Mouse (Mus musculus) heart, embryonic 16.5 days (tissue): ENCODE measurements around the gene Hoxc10. TPM values are rescaled to one million over a fixed set of nuclear protein-coding genes. Genes with fewer than 3 reads are reported as not detected.

Experiments used
- ATAC-seq: fragments of 200-750 bp; cut with Nextera tagmentation; replicated peaks from 2 replicates; pipeline ENCODE4 v1.8.0; 2017; ENCODE audit warnings: moderate number of reproducible peaks; ENCODE audit not compliant: insufficient read depth, low FRiP score; ENCODE audit errors: extremely low read depth
- H3K27ac ChIP-seq: fragments of 300-500 bp; sonication (generic); 2 replicates; pipeline ENCODE4 v1.5.1; 2014; ENCODE audit warnings: mild to moderate bottlenecking, low read length, control low read depth, moderate library complexity
- H3K27me3 ChIP-seq: fragments of 300-500 bp; sonication (generic); 2 replicates; pipeline ENCODE4 v1.6.1; 2014; ENCODE audit warnings: low read length, mixed read lengths; ENCODE audit not compliant: control insufficient read depth, insufficient read depth
- H3K36me3 ChIP-seq: fragments of 300-500 bp; sonication (generic); 2 replicates; pipeline ENCODE4 v1.6.1; 2014; ENCODE audit not compliant: control insufficient read depth, insufficient read depth
- H3K4me1 ChIP-seq: fragments of 300-500 bp; sonication (generic); 2 replicates; pipeline ENCODE4 v1.6.1; 2014; ENCODE audit warnings: low read length, mixed read lengths; ENCODE audit not compliant: control insufficient read depth, insufficient read depth
- H3K4me2 ChIP-seq: fragments of 300-500 bp; sonication (generic); 2 replicates; pipeline ENCODE4 v1.6.1; 2014; ENCODE audit warnings: low read depth, mild to moderate bottlenecking, control low read depth, low read length
- H3K4me3 ChIP-seq: fragments of 300-500 bp; sonication (generic); 2 replicates; pipeline ENCODE4 v1.5.1; 2014; ENCODE audit warnings: mild to moderate bottlenecking, control low read depth, low read length
- H3K9ac ChIP-seq: fragments of 300-500 bp; sonication (generic); 2 replicates; pipeline ENCODE4 v1.6.1; 2014; ENCODE audit warnings: low read length, control low read depth
- H3K9me3 ChIP-seq: fragments of 300-500 bp; sonication (generic); replicated peaks from 2 replicates; pipeline ENCODE4 v1.6.1; 2016; ENCODE audit warnings: low read length; ENCODE audit not compliant: control insufficient read depth
- WGBS: fragments of 180-500 bp; shearing (Covaris S2); extraction: QIAGEN DNeasy Blood & Tissue Kit; methylation state at CpG from one replicate; pipeline ENCODE4 v1.1.7; 2014; 5-methylcytosine and 5-hydroxymethylcytosine counted together
- polyA plus RNA-seq: library from polyadenylated mRNA; unstranded; fragments of >200 nt; fragmentation: Nextera tagmentation; extraction: Ambion mirVana; gene quantifications from 2 replicates; pipeline ENCODE4 v1.2.1, GENCODE M21; 2015

The Hoxc10 gene
- polyA plus RNA-seq, 1 experiment from 2014 or later, result not detected

DNA sequence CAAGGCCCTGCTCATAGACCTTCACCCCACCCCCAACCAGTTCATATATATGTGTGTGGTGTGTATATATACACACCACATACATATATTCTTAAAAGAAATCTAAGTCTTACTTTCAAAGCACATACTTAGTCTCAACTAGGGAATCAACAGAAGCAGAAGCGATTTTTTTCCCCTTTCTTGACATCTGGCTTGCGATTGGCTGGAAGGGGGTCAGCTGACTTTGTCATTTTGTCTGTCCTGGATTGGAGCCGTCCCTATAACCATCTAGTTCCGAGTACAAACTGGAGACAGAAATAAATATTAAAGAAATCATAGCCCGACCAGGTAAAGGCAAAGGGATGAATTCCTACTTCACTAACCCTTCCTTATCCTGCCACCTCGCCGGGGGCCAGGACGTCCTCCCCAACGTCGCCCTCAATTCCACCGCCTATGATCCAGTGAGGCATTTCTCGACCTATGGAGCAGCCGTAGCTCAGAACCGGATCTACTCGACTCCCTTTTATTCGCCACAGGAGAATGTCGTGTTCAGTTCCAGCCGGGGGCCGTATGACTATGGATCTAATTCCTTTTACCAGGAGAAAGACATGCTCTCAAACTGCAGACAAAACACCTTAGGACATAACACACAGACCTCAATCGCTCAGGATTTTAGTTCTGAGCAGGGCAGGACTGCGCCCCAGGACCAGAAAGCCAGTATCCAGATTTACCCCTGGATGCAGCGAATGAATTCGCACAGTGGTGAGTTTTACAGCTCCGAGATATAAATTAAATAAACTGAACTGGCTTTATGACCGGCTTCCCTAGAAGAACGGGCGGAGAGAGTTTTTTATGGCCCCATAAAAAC lies 42.9 kb downstream of the Hoxc10 start:
- no peak overlapping the region for H3K9ac ChIP-seq
- WGBS, result 3% methylated on average over 27 of the region's 27 CpGs
- no peak overlapping the region for H3K4me2 ChIP-seq
- ATAC-seq, result no peak
- peaks cover 93% of the 10 kb centered on the region for H3K27me3 ChIP-seq
- H3K4me3 ChIP-seq, result no peak overlapping the region
- H3K9me3 ChIP-seq, result no peaks in the 10 kb centered on the region
- H3K4me1 ChIP-seq, result no peaks in the 10 kb centered on the region; the same call in 1 of the 2 replicates
- no peak overlapping the region for H3K27ac ChIP-seq
- no peaks in the 10 kb centered on the region for H3K36me3 ChIP-seq

DNA sequence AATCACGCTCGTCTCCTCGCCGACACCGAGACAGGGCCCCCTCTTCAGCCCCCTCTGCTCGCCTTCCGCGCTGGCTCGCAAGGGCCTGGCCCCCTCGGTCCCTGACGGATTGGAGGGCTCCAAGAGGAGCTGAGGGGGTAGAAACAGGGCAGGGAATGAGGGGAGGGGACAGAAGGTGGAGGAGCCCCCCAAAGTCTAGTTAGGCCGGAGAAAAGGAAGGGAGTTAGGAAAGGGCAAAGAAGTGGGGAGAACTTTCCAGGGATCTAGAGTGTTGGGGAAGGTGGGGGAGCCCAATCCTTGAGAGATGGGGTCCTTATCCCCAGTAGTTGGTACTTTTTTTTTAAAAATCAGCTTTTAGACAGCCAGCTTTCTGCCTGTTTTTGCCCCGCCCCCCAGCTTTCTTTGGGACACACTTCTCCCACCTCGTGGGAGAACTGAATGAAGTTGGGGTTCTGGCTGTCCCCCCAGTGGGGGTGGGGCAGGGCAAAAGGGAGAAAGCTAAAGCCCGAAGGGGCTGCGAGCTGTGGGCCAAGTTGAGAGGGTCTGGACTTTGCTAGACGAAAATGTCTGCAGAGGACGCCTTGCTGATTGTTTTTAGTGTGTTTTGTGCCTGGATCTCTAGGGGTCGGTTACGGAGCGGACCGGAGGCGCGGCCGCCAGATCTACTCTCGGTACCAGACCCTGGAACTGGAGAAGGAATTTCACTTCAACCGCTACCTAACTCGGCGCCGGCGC lies 43.7 kb downstream of the Hoxc10 start:
- no peak overlapping the region for H3K4me3 ChIP-seq
- H3K36me3 ChIP-seq, result no peaks in the 10 kb centered on the region
- no peaks in the 10 kb centered on the region for H3K9me3 ChIP-seq
- no peak overlapping the region for H3K9ac ChIP-seq
- H3K4me2 ChIP-seq, result no peak overlapping the region
- no peaks in the 10 kb centered on the region; the same call in 1 of the 2 replicates for H3K4me1 ChIP-seq
- no peak overlapping the region for H3K27ac ChIP-seq
- WGBS, result 3% methylated on average over 31 of the region's 31 CpGs
- H3K27me3 ChIP-seq, result peaks cover 94% of the 10 kb centered on the region
- no peak for ATAC-seq

DNA sequence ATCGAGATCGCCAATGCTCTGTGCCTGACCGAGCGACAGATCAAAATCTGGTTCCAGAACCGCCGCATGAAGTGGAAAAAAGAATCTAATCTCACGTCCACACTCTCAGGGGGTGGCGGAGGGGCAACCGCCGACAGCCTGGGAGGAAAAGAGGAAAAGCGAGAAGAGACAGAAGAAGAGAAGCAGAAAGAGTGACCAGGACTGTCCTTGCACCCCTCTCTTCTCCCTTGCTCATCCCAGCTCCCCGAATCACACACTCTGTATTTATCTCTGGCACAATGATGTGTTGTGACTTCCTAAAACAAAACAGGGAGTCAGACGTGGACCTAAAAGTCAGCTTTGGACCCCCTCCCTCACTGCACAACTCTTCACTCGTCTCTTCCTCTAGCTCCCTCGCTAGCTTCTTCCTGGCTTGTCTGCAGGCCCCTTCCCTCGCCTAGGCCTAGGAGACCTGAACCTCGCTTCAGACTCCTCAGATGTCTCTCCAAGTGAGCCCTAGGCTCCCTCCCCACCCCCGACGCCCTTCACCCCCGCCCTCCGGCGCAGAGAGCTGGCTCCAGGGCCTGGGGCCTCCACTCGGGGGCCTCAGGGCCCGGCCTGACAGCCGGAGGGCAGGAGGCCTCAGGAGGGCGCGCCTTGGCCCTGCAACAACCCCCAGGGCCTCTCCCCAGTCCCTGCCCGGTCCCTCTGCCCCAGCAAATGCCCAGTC lies 44.4 kb downstream of the Hoxc10 start:
- Histone ChIP-seq H3K4me2 (no peak overlapping the region), H3K36me3 (no peaks in the 10 kb centered on the region), H3K9me3 (no peaks in the 10 kb centered on the region), H3K4me1 (no peaks in the 10 kb centered on the region; the same call in 1 of the 2 replicates), H3K9ac (no peak overlapping the region), H3K4me3 (no peak overlapping the region), H3K27me3 (peaks cover 94% of the 10 kb centered on the region), H3K27ac (no peak overlapping the region)
- WGBS, result 4% methylated on average over 28 of the region's 28 CpGs
- ATAC-seq, result no peak

DNA sequence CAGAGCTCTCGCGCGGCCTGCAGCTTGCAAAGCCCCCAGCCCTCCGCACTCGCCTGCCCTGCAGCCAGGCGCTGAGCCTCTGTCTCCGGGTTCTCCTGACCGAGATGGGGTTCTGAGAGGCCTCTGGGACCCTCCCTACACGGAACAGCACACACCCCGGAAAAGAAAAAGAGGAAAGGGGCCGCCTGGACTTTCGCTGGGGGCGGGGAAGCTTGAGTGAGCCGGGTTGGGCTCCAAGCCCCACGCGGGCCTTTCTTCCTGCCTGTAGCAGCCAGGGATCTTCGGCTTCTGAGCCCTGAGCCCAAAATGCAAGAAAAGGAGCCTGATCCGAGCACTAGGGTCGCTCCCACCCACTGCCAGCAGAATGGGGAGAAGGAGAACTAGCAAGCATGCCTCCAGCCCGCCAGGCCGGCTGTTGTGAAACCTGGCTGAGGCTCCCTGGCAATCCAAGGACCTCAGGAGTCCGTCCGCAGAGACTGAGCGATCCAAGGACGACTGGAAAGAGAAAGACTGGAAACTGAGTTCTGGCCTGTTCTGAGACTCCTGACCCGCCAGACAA lies 45.4 kb downstream of the Hoxc10 start:
- peaks cover 94% of the 10 kb centered on the region for H3K27me3 ChIP-seq
- no peaks in the 10 kb centered on the region for H3K36me3 ChIP-seq
- 6% methylated on average over 26 of the region's 26 CpGs for WGBS
- ATAC-seq, result no peak
- no peak overlapping the region for H3K4me3 ChIP-seq
- H3K4me1 ChIP-seq, result no peaks in the 10 kb centered on the region; the same call in 1 of the 2 replicates
- H3K9me3 ChIP-seq, result no peaks in the 10 kb centered on the region
- H3K27ac ChIP-seq, result no peak overlapping the region
- H3K9ac ChIP-seq, result no peak overlapping the region
- H3K4me2 ChIP-seq, result no peak overlapping the region

DNA sequence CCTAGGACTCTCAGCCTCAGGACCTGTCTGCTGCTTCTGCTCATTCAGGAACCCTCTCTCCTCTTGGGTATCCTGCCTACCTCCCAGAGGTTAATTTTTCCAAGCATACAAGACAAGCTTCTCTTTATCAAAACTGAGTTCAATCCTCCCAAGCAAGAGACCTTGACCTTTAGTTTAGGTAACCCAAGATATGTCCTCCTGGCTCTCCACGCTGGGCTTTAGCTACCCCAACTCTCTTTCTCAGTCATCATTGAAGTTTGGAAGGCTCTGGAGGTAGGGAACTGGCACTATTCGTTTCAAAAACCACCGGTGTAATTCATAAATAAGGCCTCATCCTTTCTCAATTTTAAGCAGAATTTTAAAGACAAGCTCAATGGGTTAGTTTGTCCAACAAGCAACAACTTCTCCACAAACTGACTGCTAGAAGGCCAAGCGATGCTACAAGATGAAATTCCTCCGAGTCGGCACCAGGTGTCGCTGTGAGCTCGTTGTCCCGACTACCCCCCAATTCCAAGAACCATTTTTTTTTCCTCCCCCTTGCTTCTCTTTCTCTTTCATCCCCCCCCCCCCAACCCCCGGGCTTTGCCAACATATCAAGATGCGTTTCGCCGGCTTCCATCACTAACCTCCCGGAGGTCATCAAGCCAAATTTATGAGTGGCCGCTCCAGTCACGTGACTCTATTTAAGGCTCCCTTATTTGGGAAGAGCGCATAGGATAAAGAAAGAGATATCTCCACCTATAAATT lies 46.8 kb downstream of the Hoxc10 start:
- Histone ChIP-seq H3K27ac (no peak overlapping the region), H3K4me3 (peak overlapping the region; percentile 25; the same call in 1 of the 2 replicates), H3K36me3 (no peaks in the 10 kb centered on the region), H3K4me2 (peak overlapping the region; percentile 31; the same call in 1 of the 2 replicates), H3K9ac (no peak overlapping the region), H3K9me3 (no peaks in the 10 kb centered on the region), H3K4me1 (no peaks in the 10 kb centered on the region; the same call in 1 of the 2 replicates), H3K27me3 (peaks cover 95% of the 10 kb centered on the region)
- ATAC-seq, result no peak
- WGBS, result 6% methylated on average over 17 of the region's 17 CpGs

DNA sequence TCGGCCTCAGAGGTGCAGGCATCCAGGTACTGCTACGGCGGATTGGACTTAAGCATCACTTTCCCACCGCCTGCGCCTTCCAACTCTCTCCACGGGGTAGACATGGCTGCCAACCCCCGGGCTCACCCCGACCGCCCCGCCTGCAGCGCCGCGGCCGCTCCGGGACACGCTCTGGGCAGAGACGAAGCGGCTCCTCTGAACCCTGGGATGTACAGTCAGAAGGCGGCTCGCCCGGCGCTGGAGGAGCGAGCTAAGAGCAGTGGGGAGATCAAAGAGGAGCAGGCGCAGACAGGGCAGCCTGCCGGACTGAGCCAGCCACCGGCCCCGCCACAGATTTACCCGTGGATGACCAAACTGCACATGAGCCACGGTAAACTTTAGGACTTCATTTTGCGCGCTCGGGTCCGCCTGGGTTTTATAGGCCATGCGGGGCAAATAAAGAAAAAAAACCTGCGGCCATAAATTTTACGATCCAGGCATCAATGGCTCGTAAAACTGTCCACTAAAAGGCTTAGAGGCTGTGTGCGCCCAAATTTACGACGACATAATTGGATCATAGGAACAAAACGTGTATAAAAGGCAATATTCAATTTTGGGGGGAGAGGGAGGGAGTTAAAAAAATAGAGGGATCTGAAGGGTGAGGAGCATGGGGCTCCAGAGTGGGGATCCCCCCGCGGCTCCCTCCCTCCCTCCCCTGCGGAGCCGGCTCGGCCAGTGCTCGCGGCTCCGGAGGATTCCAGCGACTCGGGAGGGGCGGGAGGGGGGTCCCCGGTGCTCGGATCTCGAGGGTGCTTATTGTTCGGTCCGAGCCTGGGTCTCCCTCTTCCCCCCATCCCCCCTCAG lies 47.8 kb downstream of the Hoxc10 start:
- peaks cover 95% of the 10 kb centered on the region for H3K27me3 ChIP-seq
- H3K9ac ChIP-seq, result no peak overlapping the region
- no peaks in the 10 kb centered on the region; the same call in 1 of the 2 replicates for H3K4me1 ChIP-seq
- no peaks in the 10 kb centered on the region for H3K9me3 ChIP-seq
- ATAC-seq, result no peak
- no peaks in the 10 kb centered on the region for H3K36me3 ChIP-seq
- under 1% methylated on average over 51 of the region's 57 CpGs for WGBS
- H3K27ac ChIP-seq, result no peak overlapping the region
- peak overlapping the region; percentile 15; the same call in 1 of the 2 replicates for H3K4me3 ChIP-seq
- H3K4me2 ChIP-seq, result peak overlapping the region; percentile 31; the same call in 1 of the 2 replicates

DNA sequence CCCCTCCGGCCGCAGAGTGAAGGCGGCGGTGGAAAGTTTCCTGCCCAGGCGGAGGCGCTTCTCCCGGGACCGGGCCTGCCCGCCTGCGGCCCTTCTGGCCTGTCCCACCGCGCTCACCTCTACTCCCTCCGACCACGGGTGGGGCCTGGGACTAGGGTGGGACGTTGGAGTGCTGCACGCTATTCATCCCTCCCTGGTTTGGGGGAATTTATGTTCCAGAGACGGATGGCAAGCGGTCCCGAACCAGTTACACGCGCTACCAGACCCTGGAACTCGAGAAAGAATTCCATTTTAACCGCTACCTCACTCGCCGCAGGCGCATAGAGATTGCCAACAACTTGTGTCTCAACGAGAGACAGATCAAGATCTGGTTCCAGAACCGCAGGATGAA lies 48.4 kb downstream of the Hoxc10 start:
- Histone ChIP-seq H3K9me3 (no peaks in the 10 kb centered on the region), H3K9ac (no peak overlapping the region), H3K4me2 (no peak overlapping the region), H3K4me3 (no peak overlapping the region), H3K36me3 (no peaks in the 10 kb centered on the region), H3K27me3 (peaks cover 98% of the 10 kb centered on the region), H3K4me1 (no peaks in the 10 kb centered on the region; the same call in 1 of the 2 replicates), H3K27ac (no peak overlapping the region)
- no peak for ATAC-seq
- WGBS, result 3% methylated on average over 23 of the region's 28 CpGs
